Mouse (Mus musculus) olfactory bulb, adult 2 months (tissue): ENCODE results near the gene Tsga10ip.

Experiments used
- CTCF ChIP-seq: fragments of 200-500 bp; IDR thresholded peaks from 2 replicates; pipeline ENCODE4 v1.5.1; 2012; ENCODE audit warnings: low read depth, mild to moderate bottlenecking, low read length, moderate library complexity; ENCODE audit not compliant: insufficient read depth
- POLR2A ChIP-seq: fragments of 200-500 bp; IDR thresholded peaks from 2 replicates; pipeline ENCODE4 v1.6.1; 2012; ENCODE audit warnings: mild to moderate bottlenecking, low read depth, low read length, moderate library complexity; ENCODE audit not compliant: insufficient read depth

GRCm38 (mm10) chr19:5431911-5432464 is 29.7 kb upstream of the Tsga10ip start:
- TF ChIP-seq POLR2A (no peak), CTCF (no peak)
